Comparison of ENCODE assay signal across 30 mouse cellular contexts in genomic region chr19:36724970-36725369, GRCm38 (mm10). TPM values are rescaled to one million over a fixed set of nuclear protein-coding genes. Genes with fewer than 3 reads are reported as not detected.
"Had no signal": no experiment of that assay in that cellular context is flagged by ENCODE, and none has a peak within 500 bp of the region (broad histone marks: within the 10 kb centered on the region; RNA-seq: fewer than 3 reads in every experiment).

No protein-coding gene starts in this region.

- DNase-seq: cerebellum, adult 18-20 months; cerebellum, adult 2 months; cerebellum, adult 8-10 months; cerebellum, adult 9-10 months; cerebellum, adult 9-11 months; cerebellum, postnatal 10 days; cerebellum, postnatal 14 days; cerebellum, postnatal 25 days; cerebellum, postnatal 36 days; embryo, embryonic 11 days; forebrain, postnatal 0 days; gastrocnemius, adult 2 months; gastrocnemius, postnatal 10 days; gastrocnemius, postnatal 14 days; gastrocnemius, postnatal 25 days; gastrocnemius, postnatal 36 days; heart, adult 18-20 months had no signal

- H3K4me2 ChIP-seq: embryonic facial prominence, embryonic 12.5 days; embryonic facial prominence, embryonic 13.5 days; embryonic facial prominence, embryonic 15.5 days; forebrain, embryonic 12.5 days; forebrain, embryonic 13.5 days; forebrain, embryonic 15.5 days had no signal

- H3K36me3 ChIP-seq: embryonic facial prominence, embryonic 10.5 days; embryonic facial prominence, embryonic 12.5 days; embryonic facial prominence, embryonic 13.5 days; embryonic facial prominence, embryonic 15.5 days; forebrain, embryonic 10.5 days; forebrain, embryonic 12.5 days; forebrain, embryonic 15.5 days had no signal

- H3K4me3 ChIP-seq: embryonic facial prominence, embryonic 10.5 days; embryonic facial prominence, embryonic 12.5 days; embryonic facial prominence, embryonic 13.5 days; embryonic facial prominence, embryonic 15.5 days; erythroblast, embryonic 14.5 days; forebrain, embryonic 10.5 days; forebrain, embryonic 12.5 days; forebrain, embryonic 13.5 days; forebrain, embryonic 15.5 days; gastrocnemius, adult 2 months had no signal

- H3K27ac ChIP-seq: embryonic facial prominence, embryonic 10.5 days; embryonic facial prominence, embryonic 12.5 days; embryonic facial prominence, embryonic 13.5 days; embryonic facial prominence, embryonic 15.5 days; forebrain, embryonic 10.5 days; forebrain, embryonic 12.5 days; forebrain, embryonic 13.5 days; forebrain, embryonic 15.5 days; gastrocnemius, adult 2 months had no signal

- H3K9me3 ChIP-seq: embryonic facial prominence, embryonic 10.5 days; embryonic facial prominence, embryonic 12.5 days; embryonic facial prominence, embryonic 13.5 days; embryonic facial prominence, embryonic 15.5 days; forebrain, embryonic 10.5 days; forebrain, embryonic 12.5 days; forebrain, embryonic 13.5 days; forebrain, embryonic 15.5 days had no signal

- H3K9ac ChIP-seq: embryonic facial prominence, embryonic 12.5 days; embryonic facial prominence, embryonic 13.5 days; embryonic facial prominence, embryonic 15.5 days; forebrain, embryonic 12.5 days; forebrain, embryonic 13.5 days; forebrain, embryonic 15.5 days; forebrain, postnatal 0 days had no signal

- H3K4me1 ChIP-seq: embryonic facial prominence, embryonic 10.5 days; embryonic facial prominence, embryonic 12.5 days; embryonic facial prominence, embryonic 13.5 days; forebrain, embryonic 10.5 days; forebrain, embryonic 12.5 days; forebrain, embryonic 13.5 days; forebrain, embryonic 15.5 days had no signal

- H3K27me3 ChIP-seq: embryonic facial prominence, embryonic 12.5 days; embryonic facial prominence, embryonic 13.5 days; embryonic facial prominence, embryonic 15.5 days; forebrain, embryonic 12.5 days; forebrain, embryonic 13.5 days; forebrain, embryonic 15.5 days had no signal

- ATAC-seq: forebrain, embryonic 13.5 days; forebrain, embryonic 14.5 days; forebrain, embryonic 15.5 days; forebrain, embryonic 16.5 days; forebrain, postnatal 0 days had no signal

RNA-seq across cellular contexts. Expression of gene Ppp1r3c, which starts 11.5 kb away (rescaled TPM):
- total RNA-seq: common myeloid progenitor, adult 5-6 weeks; granulocyte monocyte progenitor cell, adult 5-6 weeks had no signal
- polyA plus RNA-seq: erythroblast, embryonic 14.5 days had no signal
